Mouse (Mus musculus): ENCODE data around the gene Erich6. TPM values are rescaled to one million over a fixed set of nuclear protein-coding genes. Genes with fewer than 3 reads are reported as not detected.

Erich6 gene
- polyA plus RNA-seq, 1 experiment from 2014 or later: not detected

DNA sequence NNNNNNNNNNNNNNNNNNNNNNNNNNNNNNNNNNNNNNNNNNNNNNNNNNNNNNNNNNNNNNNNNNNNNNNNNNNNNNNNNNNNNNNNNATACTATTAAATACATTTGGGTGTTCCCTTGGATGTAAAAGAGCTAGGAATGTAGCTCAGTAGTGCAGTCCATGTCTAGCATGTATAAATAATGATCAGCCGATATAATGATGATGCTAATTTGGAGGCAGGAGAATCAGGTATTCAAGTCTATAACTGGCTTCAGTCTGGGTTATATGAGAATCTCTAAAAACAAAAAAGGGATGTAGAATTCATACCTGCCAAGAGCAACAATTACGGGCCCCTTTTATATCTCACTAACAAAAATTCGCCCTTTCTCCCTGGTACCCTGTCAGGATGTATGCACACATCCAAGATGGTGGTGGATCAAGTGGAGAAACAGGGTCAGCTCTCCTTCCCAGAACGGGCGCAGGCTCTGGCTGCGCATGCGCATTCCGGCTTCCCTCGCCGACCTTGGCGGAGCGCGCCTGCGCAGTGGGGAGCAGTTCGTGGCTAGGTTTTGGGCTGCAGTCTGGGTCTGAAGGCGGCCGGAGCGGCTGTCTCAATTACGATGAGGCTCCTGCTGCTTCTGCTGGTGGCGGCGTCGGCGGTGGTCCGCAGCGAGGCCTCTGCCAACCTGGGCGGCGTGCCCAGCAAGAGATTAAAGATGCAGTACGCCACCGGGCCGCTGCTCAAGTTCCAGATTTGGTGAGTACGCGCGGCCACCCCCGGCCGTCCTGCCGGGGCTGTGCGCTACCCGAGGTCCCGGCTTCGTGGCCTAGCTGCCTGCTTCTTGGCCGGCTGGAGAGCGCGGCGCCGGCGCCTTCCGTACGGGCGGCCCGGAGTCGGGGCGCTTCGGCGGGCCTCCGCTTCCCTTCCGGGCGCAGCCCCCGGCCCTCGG, 60.6 kb downstream of the Erich6 start, which contains the start of gene Selenot:
Selenot (plus strand) TSS at position 500 of the 930 bp plus-strand sequence.
- Histone ChIP-seq H3K27me3 (replicated peaks; ENCODE audit: control insufficient read depth, insufficient read depth, low read length) (no peaks in the 10 kb centered on the region), H3K4me3 (ENCODE audit: low read depth, low read length) (peak within 1 kb of the TSS; percentile 77), H3K9me3 (ENCODE audit: control insufficient read depth) (no peaks in the 10 kb centered on the region), H3K9ac (ENCODE audit: low read depth, low read length) (peak within 1 kb of the TSS; percentile 98), H3K36me3 (ENCODE audit: control insufficient read depth, insufficient read depth) (peaks cover 6% of the 10 kb centered on the region; the same call in 1 of the 2 replicates), H3K4me1 (replicated peaks; ENCODE audit: control insufficient read depth, insufficient read depth, low read length) (no peaks in the 10 kb centered on the region; the same call in 1 of the 2 replicates), H3K27ac (ENCODE audit: low read depth, low read length) (peak within 1 kb of the TSS; percentile 98), H3K4me2 (replicated peaks; ENCODE audit: low read depth) (peak within 1 kb of the TSS; percentile 53)
- peak; percentile 14 for TF ChIP-seq CTCF (IDR thresholded peaks at IDR 0.05; ENCODE audit: low read depth)
- ATAC-seq: peak; percentile 93
- WGBS: 2% methylated on average over 52 of the region's 59 CpGs

GRCm38 (mm10) chr3:58570821-58571220, 66.2 kb downstream of the Erich6 start:
- no peak for TF ChIP-seq CTCF (IDR thresholded peaks at IDR 0.05; ENCODE audit: low read depth)
- Histone ChIP-seq H3K4me1 (replicated peaks; ENCODE audit: control insufficient read depth, insufficient read depth, low read length) (no peaks in the 10 kb centered on the region), H3K27me3 (replicated peaks; ENCODE audit: control insufficient read depth, insufficient read depth, low read length) (no peaks in the 10 kb centered on the region), H3K9ac (ENCODE audit: low read depth, low read length) (no peak overlapping the region), H3K4me2 (replicated peaks; ENCODE audit: low read depth) (no peak overlapping the region), H3K27ac (ENCODE audit: low read depth, low read length) (no peak overlapping the region), H3K4me3 (ENCODE audit: low read depth, low read length) (no peak overlapping the region), H3K36me3 (ENCODE audit: control insufficient read depth, insufficient read depth) (no peaks in the 10 kb centered on the region), H3K9me3 (ENCODE audit: control insufficient read depth) (no peaks in the 10 kb centered on the region)
- no peak for ATAC-seq
- WGBS: 75% methylated on average over 3 of the region's 3 CpGs

Other genes with a start within 250 kb of the Erich6 start
- gene Tsc22d2, start 222.5 kb downstream of the Erich6 start, polyA plus RNA-seq (2015; fragmentation: Nextera tagmentation; extraction: Ambion mirVana): 10.5 and 13.2 TPM in 2 replicates
- gene Eif2a, start 111.4 kb downstream of the Erich6 start, polyA plus RNA-seq (2015; fragmentation: Nextera tagmentation; extraction: Ambion mirVana): 28.4 and 29.2 TPM in 2 replicates
- gene Serp1, start 111.3 kb downstream of the Erich6 start, polyA plus RNA-seq (2015; fragmentation: Nextera tagmentation; extraction: Ambion mirVana): 156 TPM in 2 replicates
- gene Selenot, start 60.6 kb downstream of the Erich6 start, polyA plus RNA-seq (2015; fragmentation: Nextera tagmentation; extraction: Ambion mirVana): 28.0 and 31.5 TPM in 2 replicates
- gene Siah2, start 55.2 kb upstream of the Erich6 start, polyA plus RNA-seq (2015; fragmentation: Nextera tagmentation; extraction: Ambion mirVana): 4.6 and 5.3 TPM in 2 replicates
- not detected in 2 replicates for gene Mindy4b-ps, start 185.1 kb upstream of the Erich6 start, polyA plus RNA-seq (2015; fragmentation: Nextera tagmentation; extraction: Ambion mirVana)
- not detected in 2 replicates for gene Clrn1, start 248.1 kb upstream of the Erich6 start, polyA plus RNA-seq (2015; fragmentation: Nextera tagmentation; extraction: Ambion mirVana)

All from intestine, postnatal 0 days (tissue).